Mouse (Mus musculus) testis, adult 2 months (tissue): ENCODE measurements around the gene Zc3h7b. TPM values are rescaled to one million over a fixed set of nuclear protein-coding genes. Genes with fewer than 3 reads are reported as not detected.

ENCODE experiments used
- H3K27ac ChIP-seq: fragments of 200-500 bp; 2 replicates; pipeline ENCODE4 v1.5.1; 2012; ENCODE audit warnings: low read depth, low read length; ENCODE audit not compliant: control insufficient read depth, insufficient read depth
- H3K27me3 ChIP-seq: fragments of 200-500 bp; 2 replicates; pipeline ENCODE4 v1.6.1; 2012; ENCODE audit warnings: mild to moderate bottlenecking, low read length, moderate library complexity; ENCODE audit not compliant: control insufficient read depth, insufficient read depth
- H3K36me3 ChIP-seq: fragments of 200-500 bp; 2 replicates; pipeline ENCODE4 v1.6.1; 2012; ENCODE audit warnings: mild to moderate bottlenecking, low read length; ENCODE audit not compliant: control insufficient read depth, insufficient read depth
- H3K4me1 ChIP-seq: fragments of 200-500 bp; 2 replicates; pipeline ENCODE4 v1.6.1; 2012; ENCODE audit warnings: low read length; ENCODE audit not compliant: control insufficient read depth, insufficient read depth
- H3K4me3 ChIP-seq: fragments of 200-500 bp; 2 replicates; pipeline ENCODE4 v1.5.1; 2012; ENCODE audit warnings: low read depth, mild to moderate bottlenecking, low read length, moderate library complexity, mixed read lengths; ENCODE audit not compliant: control insufficient read depth
- CTCF ChIP-seq: fragments of 200-500 bp; IDR thresholded peaks from 2 replicates; pipeline ENCODE4 v1.5.1; 2012; ENCODE audit warnings: low read depth, mild to moderate bottlenecking, inconsistent platforms, low read length, moderate library complexity; ENCODE audit not compliant: control insufficient read depth, insufficient read depth, insufficient replicate concordance
- POLR2A ChIP-seq: fragments of 200-500 bp; IDR thresholded peaks from 2 replicates; pipeline ENCODE4 v1.6.1; 2012; ENCODE audit warnings: low read depth, mild to moderate bottlenecking, inconsistent platforms, low read length, moderate library complexity; ENCODE audit not compliant: control insufficient read depth
- polyA plus RNA-seq: library from polyadenylated mRNA; depleted of rRNA; stranded (reverse); fragments of >200 nt; gene quantifications from 2 replicates; pipeline ENCODE4 v1.2.3, GENCODE M21; 2012

Gene Zc3h7b
- polyA plus RNA-seq, 1 experiment: 26.3 TPM

- Histone ChIP-seq H3K27ac (no peak overlapping the region), H3K36me3 (no peaks in the 10 kb centered on the region), H3K27me3 (no peaks in the 10 kb centered on the region), H3K4me1 (no peaks in the 10 kb centered on the region), H3K4me3 (no peak overlapping the region)
- TF ChIP-seq CTCF: no peak
- TF ChIP-seq POLR2A: no peak
These were observed 41.8 kb upstream of the Zc3h7b start for GRCm38 (mm10) chr15:81703094-81703489.

GRCm38 (mm10) chr15:81708991-81709390, 35.9 kb upstream of the Zc3h7b start:
- Histone ChIP-seq H3K4me1 (no peaks in the 10 kb centered on the region), H3K27me3 (no peaks in the 10 kb centered on the region), H3K4me3 (no peak overlapping the region), H3K36me3 (peaks cover 2% of the 10 kb centered on the region; the same call in 1 of the 2 replicates), H3K27ac (no peak overlapping the region)
- TF ChIP-seq CTCF (no peak), POLR2A (no peak)

- Histone ChIP-seq H3K36me3 (peaks cover 2% of the 10 kb centered on the region; the same call in 1 of the 2 replicates), H3K27me3 (no peaks in the 10 kb centered on the region), H3K4me3 (no peak overlapping the region), H3K27ac (no peak overlapping the region), H3K4me1 (no peaks in the 10 kb centered on the region)
- no peak for TF ChIP-seq CTCF
- no peak for TF ChIP-seq POLR2A
These were observed 35.2 kb upstream of the Zc3h7b start for GRCm38 (mm10) chr15:81709686-81710085.

- H3K27me3 ChIP-seq: no peaks in the 10 kb centered on the region
- H3K4me1 ChIP-seq: no peaks in the 10 kb centered on the region
- H3K4me3 ChIP-seq: peak overlapping the region; percentile 28; the same call in 1 of the 2 replicates
- TF ChIP-seq CTCF (no peak), POLR2A (no peak)
- H3K36me3 ChIP-seq: peaks cover 2% of the 10 kb centered on the region; the same call in 1 of the 2 replicates
- no peak overlapping the region for H3K27ac ChIP-seq
These were observed 34.1 kb upstream of the Zc3h7b start for GRCm38 (mm10) chr15:81710801-81711200.

DNA sequence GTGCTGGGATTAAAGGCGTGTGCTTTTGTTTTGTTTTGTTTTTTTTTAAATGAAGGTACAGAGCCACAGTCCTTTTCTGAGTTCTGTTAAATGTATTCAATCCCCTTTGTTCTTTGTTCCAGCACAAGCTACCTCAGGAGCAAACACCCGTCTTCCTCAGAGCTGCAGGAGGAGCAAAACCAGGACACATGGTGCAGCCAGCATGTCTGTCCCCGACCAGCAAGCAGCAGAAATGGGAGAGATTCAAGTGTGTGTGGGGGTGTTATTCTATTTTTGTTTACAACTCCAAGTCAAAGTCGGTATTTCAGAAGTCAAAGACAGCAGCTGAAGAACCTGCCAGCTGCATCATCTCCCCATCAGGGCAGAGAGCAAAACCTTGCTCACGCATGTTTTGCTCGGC, 31.1 kb upstream of the Zc3h7b start:
- TF ChIP-seq POLR2A (no peak), CTCF (no peak)
- no peaks in the 10 kb centered on the region for H3K27me3 ChIP-seq
- no peak overlapping the region for H3K27ac ChIP-seq
- H3K36me3 ChIP-seq: peaks cover 2% of the 10 kb centered on the region; the same call in 1 of the 2 replicates
- H3K4me1 ChIP-seq: peaks cover 3% of the 10 kb centered on the region
- H3K4me3 ChIP-seq: no peak overlapping the region

GRCm38 (mm10) chr15:81718336-81719138, 26.3 kb upstream of the Zc3h7b start:
- peak overlapping the region; percentile 82 for H3K4me3 ChIP-seq
- TF ChIP-seq CTCF (no peak), POLR2A (peak; percentile 23; the same call in 1 of the 2 replicates)
- peak overlapping the region; percentile 54; the same call in 1 of the 2 replicates for H3K27ac ChIP-seq
- H3K36me3 ChIP-seq: no peaks in the 10 kb centered on the region; the same call in 1 of the 2 replicates
- no peaks in the 10 kb centered on the region for H3K27me3 ChIP-seq
- H3K4me1 ChIP-seq: peaks cover 3% of the 10 kb centered on the region

GRCm38 (mm10) chr15:81719139-81719531, 25.7 kb upstream of the Zc3h7b start:
- Histone ChIP-seq H3K27ac (no peak overlapping the region), H3K4me1 (peaks cover 3% of the 10 kb centered on the region), H3K27me3 (no peaks in the 10 kb centered on the region), H3K36me3 (peaks cover 2% of the 10 kb centered on the region; the same call in 1 of the 2 replicates), H3K4me3 (peak overlapping the region; percentile 82)
- TF ChIP-seq CTCF: no peak
- TF ChIP-seq POLR2A: no peak
